Mouse (Mus musculus): Measurements from ENCODE around the gene Aldoc.
A peak's percentile ranks its signal among the peaks of the same experiment; 100 is the strongest.

Gene Aldoc

DNA sequence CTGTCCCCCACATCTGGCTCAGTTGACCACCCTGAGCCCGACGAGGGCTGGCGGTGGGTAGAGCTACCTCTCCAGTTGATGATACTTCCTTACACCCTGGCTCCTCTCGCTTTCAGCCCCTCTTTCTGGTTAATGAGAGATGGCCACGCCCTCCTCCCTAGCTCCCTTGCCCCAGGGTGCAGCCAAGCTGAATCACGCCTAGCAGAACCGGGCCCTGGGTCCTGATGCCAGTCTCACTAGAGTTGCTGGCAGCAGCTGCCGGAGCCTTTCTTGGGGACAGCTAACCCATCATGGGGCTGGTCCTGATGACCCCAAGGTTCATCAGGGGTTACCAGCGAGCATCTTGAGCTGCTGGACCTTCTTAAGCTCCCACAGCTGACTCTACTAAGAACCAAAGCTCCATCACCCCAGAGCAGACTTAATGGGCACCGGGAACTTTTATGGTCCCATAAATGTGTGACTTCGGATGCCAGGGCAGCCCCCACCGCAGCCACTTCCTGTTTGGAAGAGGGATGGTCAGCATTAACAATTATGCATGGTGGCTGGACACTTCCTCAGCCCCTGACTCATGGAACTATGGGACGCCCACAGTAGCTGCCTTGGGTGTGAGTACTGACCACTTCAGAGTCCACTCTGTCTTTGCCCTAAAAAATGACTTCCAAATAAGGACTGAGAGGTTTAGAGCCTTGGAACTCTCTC lies 40.7 kb downstream of the Aldoc start:
- DNase-seq (ENCODE audit: low spot score), result no peak

DNA sequence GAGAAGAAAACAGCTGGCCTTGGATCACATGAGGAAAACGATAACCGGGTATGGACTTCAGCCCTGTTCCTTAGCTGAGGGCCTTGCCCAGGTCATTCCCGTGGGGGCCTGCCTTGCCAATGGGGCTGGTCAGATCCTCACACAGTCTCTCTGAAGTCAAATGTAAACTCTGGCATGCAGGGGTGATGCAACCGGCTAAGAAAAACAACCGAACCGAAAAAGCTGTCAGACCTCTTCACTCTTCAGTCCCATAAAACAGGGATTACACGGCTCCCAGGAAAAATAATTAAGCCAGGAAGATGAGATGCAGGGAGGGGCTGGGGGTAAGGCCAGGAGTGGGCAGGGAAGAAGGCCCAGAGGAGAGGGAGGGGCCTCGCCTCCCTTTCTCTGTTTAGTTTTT lies 41.3 kb downstream of the Aldoc start:
- no peak for DNase-seq (ENCODE audit: low spot score)

DNA sequence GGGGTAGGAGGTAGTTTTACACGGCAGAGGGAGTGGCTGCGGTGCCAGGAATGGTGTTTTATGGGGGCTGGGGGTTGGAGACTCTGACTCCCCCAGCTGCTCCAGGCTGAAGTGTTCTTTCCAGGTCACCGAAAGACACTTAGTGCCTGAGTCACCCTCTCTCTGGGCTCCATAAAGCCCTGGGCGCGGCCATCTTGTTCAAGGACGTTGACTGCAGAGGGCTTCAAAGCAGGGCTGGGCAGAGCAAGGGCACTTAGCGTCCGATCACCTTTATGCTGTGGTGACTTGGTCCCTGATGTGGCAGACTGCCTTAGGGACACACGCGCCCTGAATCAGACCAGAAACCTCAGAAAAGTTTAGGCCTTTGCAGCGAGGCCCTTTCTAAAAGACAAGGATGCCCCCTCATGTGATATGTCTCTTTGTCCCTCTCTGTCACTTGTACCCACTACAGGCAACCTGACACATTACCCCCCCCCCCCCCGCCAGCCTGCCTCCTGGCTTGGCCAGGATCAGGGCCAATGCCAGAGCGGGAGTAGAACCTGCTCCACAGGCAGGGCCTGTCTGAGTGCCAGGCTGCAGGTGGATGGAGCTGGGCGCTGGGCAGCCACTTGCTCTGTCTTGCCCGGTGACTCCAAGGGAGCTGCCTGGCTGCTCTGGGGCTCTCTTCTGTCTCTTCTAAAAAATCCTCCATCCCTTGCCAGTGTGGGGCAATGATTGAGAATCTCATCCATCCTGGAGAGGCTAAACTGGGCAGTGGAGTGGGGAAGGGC lies 44.9 kb downstream of the Aldoc start:
- DNase-seq (ENCODE audit: low spot score), result no peak

DNA sequence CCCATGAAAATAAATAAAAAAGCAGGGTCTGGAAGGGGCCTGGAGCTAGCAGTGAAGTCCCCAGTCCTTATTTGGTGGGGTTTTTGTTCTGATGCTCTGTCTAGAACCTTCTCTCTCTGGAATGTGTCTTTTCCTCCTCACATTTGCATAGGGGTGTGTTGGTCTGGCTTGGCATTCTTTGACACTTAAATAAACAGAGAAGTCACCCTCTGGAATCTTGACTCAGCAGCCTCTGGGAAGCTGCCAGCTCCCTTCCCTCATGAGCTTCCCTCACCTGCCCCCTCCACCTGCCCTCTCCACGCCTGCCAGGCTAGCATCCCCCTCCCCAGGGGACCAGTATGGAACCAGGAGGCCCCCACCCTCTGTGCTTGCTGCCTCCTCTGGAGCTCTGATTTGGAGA lies 47.6 kb downstream of the Aldoc start:
- no peak for DNase-seq (ENCODE audit: low spot score)

DNA sequence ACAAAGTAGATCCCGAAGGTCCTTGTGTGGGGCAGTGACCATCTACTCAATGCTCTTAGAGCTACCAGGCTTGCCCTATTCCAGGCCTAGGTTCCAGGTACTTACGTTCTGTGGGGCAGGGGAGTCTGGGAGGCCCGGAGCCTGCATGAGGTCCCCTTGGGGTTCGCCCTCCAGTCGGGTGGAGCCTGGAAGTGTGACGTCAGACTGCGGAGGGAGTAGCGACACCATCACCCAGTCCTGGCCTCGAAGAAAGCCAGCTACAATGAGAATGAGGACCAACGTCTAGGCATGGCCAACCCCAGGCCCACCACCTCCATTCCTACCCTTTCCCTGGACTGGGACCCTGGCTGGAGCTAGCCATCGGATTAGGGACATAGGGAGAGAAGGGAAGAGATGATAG lies 48.9 kb downstream of the Aldoc start:
- DNase-seq (ENCODE audit: low spot score), result no peak

DNA sequence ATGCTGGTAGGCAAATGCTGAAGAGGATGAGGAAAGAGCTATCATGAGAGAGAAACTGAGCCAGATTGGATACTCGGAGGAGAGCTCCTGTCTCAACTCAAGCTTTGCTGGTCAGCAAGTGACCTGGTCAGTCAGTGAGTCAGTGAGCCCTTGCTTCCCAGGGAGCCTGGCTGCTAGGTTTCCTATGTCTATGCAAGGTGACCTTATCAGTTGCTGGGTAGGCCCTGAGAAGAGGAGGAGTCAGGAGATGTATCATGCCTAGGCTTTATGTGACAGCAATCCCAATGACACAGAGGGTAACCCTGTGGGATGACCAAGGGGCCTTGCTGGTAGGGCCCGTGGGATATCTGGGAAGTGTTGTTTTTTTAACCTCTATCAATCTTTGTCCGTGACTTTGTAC lies 49.4 kb downstream of the Aldoc start:
- DNase-seq (ENCODE audit: low spot score), result no peak

DNA sequence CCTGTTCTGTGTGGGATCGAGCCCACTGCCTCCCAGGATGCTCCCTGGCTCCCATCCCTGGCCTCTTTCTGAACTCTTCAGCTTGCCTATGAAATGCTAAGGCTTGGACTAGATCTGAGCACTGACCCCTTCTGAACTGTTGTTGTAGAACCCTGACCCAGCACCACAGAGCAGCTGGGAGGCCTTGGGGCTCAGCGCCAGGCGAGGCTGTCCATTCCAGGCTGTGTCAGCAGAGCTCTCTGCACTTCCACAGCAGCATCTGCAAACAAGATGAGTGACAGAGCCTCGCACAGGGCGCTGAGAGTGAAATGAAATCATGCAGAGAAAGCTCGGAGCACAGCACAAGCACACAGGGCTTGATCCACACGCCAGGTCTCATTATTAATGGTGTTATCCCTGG lies 49.8 kb downstream of the Aldoc start:
- DNase-seq (ENCODE audit: low spot score), result peak; percentile 29

DNA sequence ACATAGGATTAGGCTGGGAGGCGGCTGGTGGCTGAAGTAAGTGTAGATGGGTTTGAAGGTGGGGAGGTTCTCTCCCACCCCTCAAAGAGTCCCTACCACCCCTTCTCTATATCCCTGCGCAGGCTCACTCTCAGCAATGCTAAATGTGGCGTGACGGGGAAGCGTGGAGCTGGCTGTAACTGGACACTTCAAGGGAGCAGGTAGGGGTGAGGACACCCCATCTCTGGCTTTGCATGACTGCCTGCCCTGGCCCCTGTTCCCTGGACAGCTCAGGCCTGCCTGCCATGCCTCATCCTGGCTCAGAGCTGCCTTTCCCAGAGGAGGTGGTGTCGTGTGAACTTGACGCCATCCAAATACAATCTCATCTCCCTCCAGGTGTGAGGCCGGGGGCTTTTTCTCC lies 51.4 kb downstream of the Aldoc start:
- no peak for DNase-seq (ENCODE audit: low spot score)

Data from ovary, postnatal 14 days (tissue).